Mouse (Mus musculus): Measurements from ENCODE around the gene Dmd.

DNA sequence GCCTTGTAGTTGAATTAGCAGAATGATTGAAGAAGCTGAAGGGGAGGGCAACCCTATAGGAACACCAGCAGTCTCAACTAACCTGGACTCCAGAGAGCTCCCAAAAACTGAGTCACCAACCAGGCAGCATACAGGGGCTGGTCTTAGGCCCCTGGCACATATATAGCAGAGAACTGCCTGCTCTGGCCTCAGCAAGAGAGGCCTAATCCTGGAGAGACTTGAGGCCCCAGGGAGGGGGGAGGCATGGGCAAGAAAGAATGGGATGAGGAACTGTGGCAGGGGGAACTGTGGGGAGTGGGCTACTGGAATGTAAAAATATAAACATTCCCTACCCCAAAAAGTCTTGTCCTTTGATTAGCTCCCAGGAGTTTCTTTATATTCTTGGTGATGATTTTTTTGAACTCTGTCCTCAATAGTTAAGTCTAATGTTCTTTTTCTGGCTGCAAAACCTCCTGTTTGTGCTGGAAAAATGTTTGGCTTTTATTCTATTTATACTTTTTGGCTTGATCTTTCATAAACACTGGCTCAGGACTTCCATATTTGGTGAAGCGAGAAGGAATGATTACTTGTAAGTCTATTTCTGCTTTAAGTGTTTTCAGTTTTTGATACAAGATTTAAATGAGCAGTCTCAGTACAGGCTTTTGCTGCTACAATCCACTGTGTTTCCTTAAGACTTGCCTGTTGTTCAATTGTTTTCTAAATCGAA is 167.7 kb downstream of the Dmd start:
- TF ChIP-seq CTCF (IDR thresholded peaks at IDR 0.05; ENCODE audit: insufficient read depth, low read length): no peak
- TF ChIP-seq POLR2A (IDR thresholded peaks at IDR 0.05; ENCODE audit: borderline replicate concordance, extremely low read depth, low read depth, low read length): no peak
